Mouse (Mus musculus) R1 (cell line): ENCODE measurements around the gene C2cd2l.
"Not testable (repeated sequence)": the region's sequence is repeated elsewhere in the genome, so short reads cannot be mapped to it uniquely, and the experiment has no call there.

Experiments used
- DNase-seq: peaks from one replicate; pipeline ENCODE4 v3.0.0-alpha.2; 2018; ENCODE audit warnings: low read depth, low spot score

C2cd2l gene

DNA sequence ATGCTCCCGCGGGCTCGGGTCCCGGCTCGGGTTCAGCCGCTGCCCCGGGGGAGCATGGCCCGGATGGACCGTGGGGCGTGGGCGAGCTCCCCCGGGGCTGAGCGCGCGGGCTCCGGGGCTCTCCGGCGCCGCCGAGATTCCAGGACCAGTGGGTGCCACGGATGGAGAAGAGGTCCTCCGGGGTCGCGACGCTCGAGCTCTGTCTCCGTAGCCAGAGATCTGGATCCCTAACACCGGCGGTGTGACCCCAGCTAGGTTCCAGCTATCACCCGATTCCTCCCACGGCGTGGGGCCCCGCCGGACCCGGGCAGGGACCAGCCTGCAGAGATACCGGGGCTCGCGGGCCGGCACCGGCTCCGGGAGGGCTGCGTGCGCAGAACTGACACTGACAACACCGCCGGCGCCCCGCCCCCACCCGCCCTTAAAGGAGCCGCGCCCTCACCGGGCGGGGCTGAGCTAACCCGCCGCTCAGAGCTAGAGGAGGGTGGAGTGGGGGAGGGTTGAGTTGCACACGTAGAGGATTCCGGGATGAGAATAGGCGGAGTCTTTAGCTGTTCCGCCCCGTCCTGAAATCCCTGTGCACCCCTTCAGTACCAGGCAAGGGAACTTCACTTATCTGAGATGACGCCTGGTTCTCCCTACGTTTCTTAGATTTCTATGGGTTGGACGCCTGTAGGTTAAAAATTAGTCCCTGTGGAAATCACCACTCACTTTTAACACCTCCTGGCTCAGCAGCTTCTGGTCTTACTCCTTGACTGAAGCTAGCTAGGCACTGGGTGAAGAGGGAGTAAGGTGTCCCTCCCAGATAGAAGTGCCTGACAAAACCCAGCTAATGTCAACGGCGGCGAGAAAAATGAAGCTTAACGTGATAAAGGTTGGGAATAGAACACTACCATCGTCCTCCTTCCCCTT lies at the start of gene C2cd2l:
Gene C2cd2l, minus strand, starts transcription at position 399 of the 912 bp plus-strand sequence.
- DNase-seq, result peak; percentile 98

DNA sequence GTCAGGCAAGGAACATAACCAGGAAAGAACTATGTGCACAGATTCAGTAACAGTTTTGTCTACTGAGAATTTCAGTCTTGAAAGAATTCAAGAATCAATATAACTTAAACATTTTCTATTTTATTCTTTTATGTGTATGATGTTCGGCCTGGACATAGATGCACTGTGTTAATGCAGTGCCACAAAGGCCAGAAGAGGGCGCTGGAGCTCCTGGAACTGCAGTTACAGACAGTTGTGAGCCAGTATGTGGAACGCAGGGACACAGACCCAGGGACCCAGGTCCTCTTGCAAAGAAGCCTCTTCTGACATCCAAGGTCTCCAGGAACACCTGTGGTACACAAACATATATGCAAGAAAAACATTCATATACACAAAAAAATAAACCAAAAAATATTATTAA lies 44.4 kb upstream of the C2cd2l start:
- peak; percentile 85 for DNase-seq

DNA sequence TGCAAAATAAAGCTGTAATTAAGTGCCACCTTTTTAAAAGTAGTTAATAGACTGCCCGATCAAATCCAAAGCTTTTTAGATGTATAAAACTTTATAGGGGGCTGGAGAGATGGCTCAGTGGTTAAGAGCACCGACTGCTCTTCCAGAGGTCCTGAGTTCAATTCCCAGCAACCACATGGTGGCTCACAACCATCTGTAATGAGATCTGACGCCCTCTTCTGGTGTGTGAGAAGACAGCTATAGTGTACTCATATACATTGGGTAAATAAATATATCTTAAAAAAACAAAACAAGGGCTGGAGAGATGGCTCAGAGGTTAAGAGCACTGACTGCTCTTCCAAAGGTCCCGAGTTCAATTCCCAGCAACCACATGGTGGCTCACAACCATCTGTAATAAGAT lies 41.8 kb upstream of the C2cd2l start:
- not testable (repeated sequence) for DNase-seq

GRCm38 (mm10) chr9:44361190-44361917 lies 41.3 kb upstream of the C2cd2l start, which contains the start of gene Vps11:
Gene Vps11 (minus strand): TSS chr9:44361670.
- DNase-seq, result peak; percentile 98

- peak; percentile 36 for DNase-seq
These were observed 37.1 kb upstream of the C2cd2l start for GRCm38 (mm10) chr9:44357207-44357606.

DNA sequence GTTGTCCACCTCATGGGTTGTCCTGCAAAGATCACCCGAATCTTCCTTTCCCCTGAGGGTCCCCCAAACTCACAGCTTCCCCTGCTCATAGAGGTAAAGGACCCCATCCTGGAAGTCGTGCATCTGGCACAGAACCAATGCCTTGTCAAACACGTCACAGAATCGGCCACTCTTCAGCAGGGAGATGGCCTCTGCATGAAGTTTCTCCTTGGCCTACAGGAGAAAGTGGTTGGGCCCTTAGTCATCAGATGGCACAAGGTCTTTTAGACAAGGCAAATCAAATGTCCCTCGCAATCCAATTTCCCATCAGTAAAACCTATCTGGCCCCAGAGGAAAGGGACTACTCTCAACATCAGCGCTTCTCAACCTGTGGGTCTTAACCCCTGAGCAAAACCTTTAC lies 33.1 kb upstream of the C2cd2l start:
- no peak for DNase-seq

DNA sequence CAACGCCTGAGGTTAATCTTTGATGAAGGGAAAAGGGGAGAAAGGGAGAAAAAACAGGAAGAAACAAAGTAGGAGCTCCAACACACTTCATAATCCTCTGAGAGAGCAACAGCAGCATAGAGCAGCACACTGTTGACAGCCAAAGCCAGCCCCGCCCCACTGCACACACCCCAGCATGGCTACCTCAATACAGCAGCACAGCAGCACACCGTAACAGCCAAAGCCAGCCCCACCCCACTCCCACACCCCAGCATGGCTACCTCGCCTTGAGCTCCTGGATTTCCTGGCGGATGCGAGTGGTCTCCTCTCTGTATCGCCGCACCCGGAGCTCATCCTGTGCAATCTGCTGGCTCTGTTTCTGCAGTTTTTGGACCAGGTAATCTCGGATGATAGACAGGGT lies 32.3 kb upstream of the C2cd2l start:
- DNase-seq, result no peak

- no peak for DNase-seq
These were observed 31.3 kb upstream of the C2cd2l start for GRCm38 (mm10) chr9:44351396-44351795.

DNA sequence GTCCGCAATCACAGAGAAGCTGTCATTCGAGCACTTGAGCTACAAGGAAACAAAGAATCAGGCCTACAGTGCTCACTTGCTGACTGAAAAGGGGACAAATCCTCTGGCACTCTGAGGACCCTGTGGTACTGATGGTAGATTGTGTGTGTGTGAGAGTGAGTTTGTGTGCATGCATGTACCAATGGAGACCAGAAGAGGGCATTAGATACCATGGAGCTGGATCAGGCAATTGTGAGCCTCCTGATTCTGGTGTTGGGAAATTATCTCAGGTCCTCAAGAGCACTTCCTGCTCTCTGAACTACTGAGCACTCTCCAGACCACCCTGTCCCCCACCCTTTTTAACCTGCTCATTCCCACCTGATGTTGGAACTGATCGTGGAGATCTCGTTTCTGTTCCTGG lies 28.5 kb upstream of the C2cd2l start:
- DNase-seq, result peak; percentile 68

GRCm38 (mm10) chr9:44347621-44348020 lies 27.5 kb upstream of the C2cd2l start:
- peak; percentile 67 for DNase-seq

GRCm38 (mm10) chr9:44347166-44347565 lies 27.1 kb upstream of the C2cd2l start:
- peak; percentile 22 for DNase-seq

- DNase-seq, result peak; percentile 62
These were observed 25.7 kb upstream of the C2cd2l start for GRCm38 (mm10) chr9:44345570-44346433.

DNA sequence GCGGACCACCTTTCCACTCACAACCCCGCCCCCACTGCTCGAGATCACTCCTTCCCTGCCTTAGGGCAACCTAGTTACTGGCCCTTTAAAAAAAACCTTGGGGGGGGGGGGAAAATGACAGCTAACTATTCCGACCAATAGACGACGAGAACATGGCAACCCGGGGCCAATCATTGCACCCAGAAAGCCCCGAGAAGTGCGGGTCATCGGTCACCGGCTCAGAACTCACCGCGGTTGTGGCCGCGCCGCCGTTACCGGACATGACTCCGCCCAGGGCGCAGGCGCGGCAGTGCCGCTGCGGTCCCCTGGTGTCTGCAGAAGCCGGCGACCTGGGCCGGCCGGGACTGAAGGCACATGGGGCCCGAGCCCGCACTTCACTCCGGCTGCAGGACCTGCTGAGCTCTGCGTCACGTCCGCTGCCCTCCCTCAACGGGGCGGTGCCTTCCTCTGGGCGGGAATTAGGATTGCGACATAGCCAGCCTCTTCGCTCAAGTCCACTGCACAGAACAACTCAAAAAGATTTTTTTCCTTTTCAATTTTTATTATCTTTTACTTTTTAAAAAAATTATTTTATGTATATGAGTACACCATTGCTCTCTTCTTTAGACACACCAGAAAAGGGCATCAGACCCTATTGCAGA lies 23.8 kb upstream of the C2cd2l start, which contains the start of gene Hmbs:
Gene Hmbs, minus strand, starts transcription at position 448 of the 641 bp plus-strand sequence.
- DNase-seq, result peak; percentile 93

DNA sequence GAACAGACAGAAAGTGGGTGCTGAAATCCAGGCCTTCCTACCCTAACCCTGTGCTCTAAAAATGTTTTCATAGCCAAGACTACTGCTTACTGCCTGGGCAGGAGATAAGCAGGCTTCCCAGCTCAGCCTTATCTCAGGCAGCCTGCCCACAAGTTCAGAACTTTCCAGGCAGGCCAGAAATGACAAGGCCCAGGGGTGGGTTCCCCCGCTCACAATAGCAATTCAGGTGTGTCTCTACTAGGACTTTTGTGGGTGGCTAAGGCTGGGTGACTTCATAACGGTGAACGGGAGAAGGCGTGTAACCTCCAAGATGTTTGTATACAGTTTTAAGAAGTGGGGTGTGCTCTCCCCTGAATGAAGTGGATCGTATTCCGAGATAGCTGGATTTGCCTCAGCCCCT lies 23.2 kb upstream of the C2cd2l start:
- DNase-seq, result no peak

DNA sequence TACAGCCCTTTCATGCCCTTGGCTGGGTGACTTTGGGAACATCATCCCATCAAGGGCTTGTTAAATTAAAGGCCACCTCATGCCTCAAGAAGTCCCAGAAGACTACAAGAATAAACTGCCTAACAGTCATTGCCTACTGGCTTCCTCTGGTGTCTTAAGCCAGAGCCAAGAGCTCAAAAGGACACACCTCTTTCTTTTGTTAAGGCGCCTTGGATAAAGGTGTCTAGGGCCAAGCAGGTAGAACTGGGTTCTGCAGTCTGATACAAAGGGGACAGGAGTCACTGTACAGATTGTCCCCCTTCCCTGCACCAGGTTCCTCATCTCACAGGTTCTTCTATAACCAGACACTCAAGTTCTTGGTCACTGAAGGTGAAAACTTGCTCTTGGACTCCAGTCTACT lies 22.5 kb upstream of the C2cd2l start:
- DNase-seq, result no peak

- DNase-seq, result no peak
These were observed 22.1 kb upstream of the C2cd2l start for GRCm38 (mm10) chr9:44342173-44342572.

- DNase-seq, result no peak
These were observed 21.4 kb upstream of the C2cd2l start for GRCm38 (mm10) chr9:44341487-44341886.

GRCm38 (mm10) chr9:44338574-44338973 lies 18.5 kb upstream of the C2cd2l start:
- no peak for DNase-seq

DNA sequence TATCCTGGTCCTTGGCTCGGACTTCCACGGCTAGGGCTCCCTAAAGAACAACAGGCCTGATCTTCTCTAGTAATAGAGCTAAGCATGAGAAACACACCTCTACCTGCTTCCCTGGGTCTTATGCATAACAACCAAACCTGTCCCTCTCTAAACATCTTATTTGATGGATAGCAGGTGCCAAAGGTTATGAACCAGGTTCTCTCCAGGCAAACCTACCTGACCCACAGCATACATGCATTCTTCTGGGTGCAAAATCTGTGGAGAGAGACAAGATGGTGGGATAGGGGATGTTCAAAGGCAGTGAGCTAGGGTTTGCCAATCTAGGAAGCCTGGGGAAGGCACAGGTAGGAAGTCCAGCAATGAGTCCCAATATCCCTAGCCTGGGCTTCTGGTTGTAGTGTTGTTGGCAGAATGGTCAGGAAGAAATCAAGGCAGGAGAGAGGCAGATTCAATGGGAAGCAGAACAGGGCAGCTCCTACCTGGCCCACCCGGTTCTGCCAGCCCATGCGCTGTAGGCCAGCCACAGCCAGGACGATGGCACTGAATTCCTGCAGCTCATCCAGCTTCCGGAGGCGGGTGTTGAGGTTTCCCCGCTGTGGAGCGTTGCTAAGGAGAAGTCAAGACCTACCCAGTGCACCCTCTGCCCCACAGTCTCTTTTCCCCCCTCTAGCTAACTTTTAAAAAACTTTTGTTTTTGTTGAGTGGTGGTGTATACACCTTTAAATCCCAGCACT lies 17.5 kb upstream of the C2cd2l start:
- DNase-seq, result peak; percentile 57

- DNase-seq, result peak; percentile 33
These were observed 16.9 kb upstream of the C2cd2l start for GRCm38 (mm10) chr9:44336964-44337363.
